Mouse (Mus musculus): ENCODE results near the gene Shisal2b.
"Not testable (repeated sequence)": the region's sequence is repeated elsewhere in the genome, so short reads cannot be mapped to it uniquely, and the experiment has no call there.

The Shisal2b gene

DNA sequence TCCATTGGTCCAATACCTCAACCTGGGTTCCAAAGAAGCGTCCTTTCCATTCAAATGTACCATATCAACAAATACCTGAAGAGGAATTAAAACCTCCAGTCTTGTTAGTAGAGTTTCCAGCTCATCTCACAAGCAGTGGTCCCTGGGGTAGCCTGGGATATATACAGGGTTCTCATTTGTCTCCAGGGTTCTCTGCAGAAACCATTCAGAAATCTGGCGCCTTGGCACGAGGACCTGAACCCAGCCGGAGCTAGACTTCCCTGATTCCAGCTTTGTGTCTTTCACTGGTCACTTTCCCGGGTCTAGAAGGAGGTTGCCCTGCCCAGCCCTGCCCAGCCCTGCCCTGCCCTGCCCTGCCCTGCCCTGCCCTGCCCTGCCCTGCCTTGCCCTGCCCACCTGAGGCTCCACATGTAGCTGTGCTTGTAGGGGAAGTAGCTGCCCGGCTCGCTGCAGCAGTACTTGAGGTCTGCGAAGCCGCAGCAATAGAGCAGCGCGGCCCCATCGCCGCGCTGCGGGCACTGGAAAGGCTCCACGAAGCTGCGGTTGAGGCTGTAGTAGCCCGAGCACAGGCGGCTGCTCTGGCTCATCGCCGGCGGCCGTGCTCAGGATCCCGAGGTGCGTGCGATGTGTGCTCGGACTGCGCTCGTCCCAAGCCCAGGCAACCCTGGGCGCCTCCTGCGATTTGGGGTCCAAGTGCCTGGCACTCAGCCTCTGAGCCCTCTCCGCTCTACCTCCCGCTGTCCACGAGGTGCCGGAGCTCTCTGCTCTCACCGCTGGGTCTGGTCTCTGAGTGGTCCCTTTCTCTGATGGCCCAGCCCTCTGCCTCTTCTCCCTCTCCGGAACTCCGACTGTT is at the start of gene Shisal2b:
Shisal2b (minus strand) TSS at position 767 of the 853 bp plus-strand sequence.
- peak; percentile 10 for DNase-seq

DNA sequence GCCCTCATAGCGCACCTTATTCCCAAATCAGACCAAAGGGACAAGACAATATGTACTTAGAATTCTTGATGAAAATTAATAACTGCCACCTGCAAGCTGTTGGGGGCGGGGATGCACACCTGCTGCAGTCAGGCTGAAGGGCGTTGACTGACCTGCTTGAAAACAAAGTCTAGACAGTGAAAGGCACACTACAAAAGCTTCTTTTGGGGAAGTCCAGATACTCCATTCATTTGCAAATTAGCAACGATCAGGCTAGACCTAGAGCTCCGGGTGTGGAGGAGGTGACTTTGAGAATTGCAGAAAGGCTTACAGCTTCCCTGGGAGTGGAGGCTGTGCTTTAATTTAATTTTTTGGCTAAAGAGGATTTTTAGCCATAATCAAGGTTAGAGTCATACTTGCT is 47.9 kb upstream of the Shisal2b start:
- not testable (repeated sequence) for DNase-seq

DNA sequence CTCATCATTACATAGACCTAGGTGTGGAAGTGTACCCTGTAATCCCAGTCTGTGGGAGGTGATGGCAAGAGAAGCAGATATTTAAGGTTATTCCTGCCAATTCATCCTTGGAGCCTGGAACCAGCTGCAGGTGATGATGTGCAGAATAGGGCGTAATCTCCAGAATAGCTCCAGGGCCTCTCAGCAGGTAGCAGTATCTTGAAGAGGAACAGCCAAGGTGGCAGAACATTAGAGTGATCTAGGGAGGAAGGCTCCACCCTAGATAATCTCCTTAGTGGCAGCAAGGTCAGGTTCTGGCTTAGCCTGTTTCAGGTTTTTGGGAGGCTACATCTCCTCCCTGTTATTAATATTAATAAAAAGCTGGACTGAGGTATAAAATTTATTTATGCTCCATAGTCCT is 47.3 kb upstream of the Shisal2b start:
- DNase-seq, result not testable (repeated sequence)

DNA sequence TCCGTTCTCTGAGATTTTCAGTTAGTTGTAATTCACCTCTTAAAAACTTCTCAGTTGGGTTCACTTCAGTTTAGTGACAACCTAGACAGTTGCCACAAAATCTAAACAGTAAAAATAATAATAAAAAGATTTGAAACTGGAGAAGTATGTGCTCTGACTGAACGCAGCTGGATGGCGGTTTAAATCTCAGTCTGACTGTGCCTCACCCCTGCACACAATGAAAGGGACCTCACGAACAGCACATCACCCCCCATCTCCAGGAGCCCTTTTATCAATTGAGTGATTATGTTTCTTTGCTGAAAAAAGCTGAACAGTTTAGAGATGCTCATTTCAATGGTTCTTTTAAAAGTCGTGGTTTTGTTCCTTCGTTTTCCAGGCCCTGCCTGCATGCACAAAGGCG is 45.0 kb upstream of the Shisal2b start:
- DNase-seq, result peak; percentile 21

DNA sequence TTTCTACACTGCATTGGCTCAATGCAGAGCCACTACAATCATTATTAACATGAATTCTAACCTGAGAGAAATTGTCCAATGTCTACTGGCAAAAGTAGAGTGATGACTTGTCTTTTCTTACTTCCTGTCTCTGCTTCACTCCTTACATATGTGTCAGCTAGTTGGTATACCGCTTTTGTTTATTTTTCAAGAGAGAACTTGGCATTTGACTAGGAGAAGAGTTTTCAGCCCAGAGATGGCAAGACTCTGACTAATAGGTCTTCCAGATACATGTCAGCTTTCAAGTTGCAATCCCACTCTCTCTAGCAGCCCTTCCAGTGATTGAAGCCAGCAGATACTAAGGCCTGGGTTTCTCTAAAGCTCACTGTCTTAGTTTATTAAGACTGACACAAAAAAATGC is 31.1 kb upstream of the Shisal2b start:
- no peak for DNase-seq

DNA sequence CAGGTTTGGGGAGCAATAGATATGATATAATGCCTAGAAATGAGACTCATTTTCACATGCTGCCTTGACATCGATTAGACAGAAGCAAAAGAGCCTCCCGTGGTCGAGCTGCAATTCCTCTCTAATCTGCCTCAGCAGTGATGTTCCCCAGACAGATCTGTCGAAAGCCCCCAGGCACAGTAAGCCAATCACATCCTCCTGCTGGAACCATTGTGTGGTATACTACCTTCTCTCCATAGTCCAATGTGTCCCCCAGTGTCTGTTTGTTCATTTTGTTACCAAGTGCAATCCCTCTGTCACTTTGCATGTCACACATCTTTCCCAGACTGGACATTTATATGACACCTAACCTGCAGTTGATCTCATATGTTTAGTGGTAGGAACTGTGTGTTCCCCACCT is 28.6 kb upstream of the Shisal2b start:
- no peak for DNase-seq

DNA sequence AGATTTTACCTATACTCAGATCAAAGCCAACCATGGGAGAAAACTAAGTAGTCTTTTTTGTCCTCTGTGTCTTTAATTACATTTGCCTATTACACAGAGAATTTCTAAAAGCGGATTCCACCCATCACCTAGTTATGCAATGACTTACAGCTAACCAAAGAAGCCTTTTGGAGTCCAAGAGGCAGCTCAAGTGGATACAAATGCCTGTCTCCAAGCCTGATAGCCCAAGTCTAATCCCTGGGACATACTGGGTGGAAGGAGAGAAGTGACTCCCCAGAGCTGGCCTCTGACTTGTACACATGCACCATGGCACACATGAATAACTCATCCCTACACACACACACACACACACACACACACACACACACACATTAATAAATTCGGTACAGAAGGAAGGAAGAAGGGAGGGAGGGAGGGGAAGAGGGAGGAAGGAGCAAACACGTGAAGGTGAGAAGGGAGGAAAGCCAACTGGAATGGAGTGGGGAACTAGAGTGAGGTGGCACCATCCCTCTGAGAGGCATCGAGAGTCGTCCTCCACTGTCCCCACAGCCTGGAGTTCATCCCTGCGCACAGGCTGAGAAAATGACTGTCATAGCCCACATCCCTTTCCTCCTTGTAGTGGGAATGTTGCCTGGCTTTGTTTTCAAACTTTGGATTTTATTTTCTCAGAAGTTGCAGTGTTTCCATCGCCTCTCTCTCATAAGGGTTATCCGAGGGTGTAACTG is 22.8 kb upstream of the Shisal2b start:
- DNase-seq, result no peak

DNA sequence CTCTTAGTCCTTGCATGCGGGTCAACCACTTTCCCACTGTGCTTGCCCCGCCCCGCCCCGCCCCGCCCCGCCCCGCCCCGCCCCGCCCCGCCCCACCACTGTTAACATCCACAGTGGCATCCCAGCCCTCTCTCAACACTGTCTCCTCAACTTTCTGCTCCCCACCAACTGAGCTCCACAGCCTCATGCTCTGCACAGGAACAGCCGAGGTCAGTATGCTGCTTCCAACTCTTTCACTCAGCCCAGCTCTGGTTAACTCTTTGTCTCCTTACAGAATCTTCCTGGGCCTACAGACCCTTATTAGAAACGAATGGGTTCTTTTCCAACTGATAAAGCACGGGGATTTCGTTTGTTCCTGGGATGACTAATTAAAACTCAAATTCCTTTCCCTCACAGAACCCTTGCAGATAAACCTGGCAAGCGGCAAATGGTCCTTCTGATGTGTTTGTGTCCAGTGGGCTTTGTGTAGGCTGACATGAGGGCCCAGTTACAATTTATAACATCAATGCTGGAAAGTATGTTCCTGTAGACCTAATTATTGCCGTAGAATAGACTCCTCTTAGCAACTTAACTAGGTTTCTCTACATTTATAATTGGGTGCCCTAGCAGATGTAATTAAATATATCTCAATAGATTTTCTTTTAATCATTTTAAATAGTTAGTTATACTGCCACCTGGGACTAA is 20.0 kb upstream of the Shisal2b start:
- DNase-seq, result no peak

DNA sequence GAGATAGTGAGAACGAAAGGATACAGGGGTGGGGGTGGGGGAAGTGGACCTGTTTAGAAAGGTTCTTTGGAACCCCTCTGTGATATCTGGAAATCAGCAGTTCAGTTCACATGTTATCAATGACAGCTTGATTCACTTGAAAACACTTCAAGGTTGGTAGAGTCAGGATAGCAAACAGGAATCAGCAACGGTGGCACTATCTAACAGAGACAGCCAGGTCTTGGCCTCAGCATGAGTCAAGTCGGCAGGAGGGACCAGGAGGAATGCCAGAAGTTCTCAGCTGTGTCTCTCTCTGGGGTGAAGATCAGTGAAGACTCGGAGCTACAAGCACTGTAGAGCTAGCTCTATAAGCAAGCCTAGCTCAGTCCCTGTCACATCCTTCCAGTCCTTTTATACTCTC is 14.8 kb upstream of the Shisal2b start:
- DNase-seq, result no peak

DNA sequence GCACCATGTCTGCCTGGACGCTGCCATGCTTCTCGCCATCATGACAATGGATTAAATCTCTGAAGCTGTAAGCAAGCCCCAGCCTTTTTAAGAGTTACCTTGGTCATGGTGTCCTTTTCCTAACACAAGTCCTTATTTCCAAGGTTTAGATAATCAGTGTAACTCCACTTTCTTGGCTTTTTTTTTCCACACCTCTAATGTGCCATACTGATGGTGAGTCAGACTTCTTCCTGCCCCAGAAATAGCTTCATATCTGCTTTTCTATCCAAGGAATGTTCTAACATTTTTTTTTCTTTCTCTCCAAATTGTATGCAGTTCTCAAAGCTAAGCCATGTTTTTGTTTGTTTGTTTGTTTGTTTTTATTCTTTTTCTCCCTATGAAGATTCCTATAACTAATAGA is 6.2 kb upstream of the Shisal2b start:
- no peak for DNase-seq

DNA sequence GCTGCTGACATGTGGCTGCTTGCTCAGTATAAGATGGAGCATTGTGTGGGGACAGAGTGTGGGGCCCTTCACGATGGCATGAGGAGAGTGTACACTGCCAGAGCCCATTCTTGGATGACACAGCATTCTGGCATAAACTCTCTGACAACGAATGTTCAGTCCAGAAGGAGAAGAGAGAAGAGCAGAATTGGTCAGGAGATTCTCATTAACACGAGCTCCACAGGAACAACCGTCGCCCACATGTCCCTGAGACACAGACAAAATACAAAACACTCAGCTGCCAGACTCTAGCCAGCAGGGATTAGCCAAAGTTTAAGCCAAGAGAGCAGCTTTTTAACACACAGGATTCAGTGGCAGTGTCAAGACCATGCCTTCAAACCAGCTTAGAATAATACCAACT is 3.0 kb upstream of the Shisal2b start:
- no peak for DNase-seq

DNA sequence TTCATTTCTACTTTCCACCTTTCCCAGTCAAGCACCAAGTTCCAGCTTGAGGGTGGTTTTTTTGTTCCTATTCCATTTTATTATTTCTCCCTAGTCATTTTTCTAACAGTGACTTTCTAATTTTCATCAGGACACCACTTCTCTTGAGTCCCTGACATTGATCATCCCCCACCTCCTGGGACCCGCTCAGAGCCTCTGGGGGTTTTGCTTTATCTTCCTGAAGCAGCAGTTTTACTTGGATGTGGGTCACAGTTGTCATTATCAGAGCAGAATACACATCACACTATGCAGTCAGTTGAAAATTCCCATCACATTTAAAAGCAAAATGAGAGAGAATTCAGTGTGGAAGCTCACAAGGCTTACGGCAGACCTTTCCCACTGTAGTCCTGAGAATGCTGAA is 10.0 kb downstream of the Shisal2b start:
- DNase-seq, result no peak

DNA sequence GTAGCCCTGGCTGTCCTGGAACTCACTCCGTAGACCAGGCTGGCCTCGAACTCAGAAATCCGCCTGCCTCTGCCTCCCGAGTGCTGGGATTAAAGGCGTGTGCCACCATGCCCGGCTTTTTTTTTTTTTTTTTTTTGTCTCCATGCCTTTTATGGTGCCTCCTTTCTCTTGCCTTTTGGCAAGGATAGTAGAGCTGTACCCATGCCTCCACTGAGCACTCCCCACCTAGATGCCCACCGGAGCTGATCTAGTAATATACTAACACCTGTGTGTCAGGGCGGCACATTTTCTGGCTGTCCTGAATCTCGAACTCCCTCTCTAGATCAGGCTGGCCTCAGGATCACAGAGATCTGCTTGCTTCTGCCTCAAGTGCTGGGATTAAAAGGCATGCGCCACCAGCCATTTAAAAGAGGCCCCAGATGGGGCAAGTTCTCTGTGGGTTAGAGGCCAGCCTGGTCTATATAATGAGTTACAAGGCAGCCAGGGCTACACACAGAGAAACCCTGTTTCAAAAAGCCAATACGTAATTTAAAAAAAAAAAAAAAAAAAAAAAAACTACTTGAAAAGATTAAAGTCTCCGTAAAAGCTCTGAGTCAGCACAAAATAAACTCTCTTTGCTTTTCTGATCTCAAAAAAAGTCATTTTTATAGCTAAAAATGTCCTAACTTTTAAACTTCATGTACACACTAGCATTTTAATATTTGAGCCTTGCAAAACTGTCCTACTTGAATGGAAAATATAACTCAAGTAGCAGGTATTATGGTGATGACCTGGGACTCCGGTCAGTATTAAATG is 20.2 kb downstream of the Shisal2b start:
- DNase-seq, result no peak

DNA sequence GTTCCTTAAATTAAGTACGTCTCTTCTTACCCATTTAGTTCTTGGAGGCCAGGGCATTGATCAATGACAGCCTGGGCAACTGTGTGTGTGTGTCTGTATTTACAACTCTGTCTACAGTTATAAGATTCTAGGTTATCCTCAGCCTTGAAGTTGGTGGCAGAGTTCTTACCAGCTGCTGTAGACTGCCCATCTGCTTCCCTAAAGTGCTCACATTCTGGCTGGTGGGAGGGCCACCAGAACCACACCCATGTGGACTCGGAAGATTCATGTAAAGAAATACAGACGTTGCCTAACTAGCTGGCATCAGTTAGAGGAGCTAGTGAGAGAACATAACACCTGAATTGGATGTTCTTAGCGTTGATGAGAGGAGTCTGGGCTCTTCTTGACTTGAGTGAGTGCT is 21.8 kb downstream of the Shisal2b start:
- no peak for DNase-seq

DNA sequence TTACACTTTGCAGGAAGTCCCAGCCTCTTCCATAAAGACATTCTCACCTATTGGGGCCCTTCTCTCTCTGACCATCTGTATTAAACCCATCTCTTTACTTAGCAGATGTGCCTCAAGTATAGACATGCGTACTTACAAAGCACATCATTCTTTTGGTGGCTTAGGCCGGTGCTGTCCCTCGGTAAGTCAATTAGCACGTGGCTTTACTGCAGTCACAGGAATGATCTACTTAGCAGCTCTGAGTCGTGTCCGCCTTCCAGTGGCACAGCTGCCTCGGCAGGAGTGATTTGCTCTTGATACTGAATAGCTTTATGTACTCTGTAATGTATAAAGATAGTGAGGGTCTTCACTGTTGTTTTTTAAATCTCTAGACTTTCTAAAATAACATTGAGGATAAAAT is 26.1 kb downstream of the Shisal2b start:
- no peak for DNase-seq

DNA sequence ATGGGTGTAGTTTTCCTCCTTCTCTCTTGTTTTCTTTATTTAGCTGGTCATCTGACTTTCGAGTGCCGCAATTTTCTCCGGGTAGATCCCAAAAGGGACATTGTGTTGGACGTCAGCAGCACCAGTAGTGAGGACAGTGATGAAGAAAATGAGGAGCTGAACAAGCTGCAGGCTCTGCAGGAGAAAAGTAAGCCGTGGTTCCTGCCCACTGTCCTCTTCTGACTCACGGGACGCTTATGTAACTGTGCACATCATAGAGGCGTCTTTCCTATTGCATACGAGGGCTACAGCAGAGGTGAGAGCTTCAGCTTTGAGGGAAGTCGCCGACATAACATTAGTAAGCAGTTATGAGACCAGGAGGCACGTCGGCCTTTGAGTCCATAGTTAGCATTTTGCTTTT is 30.9 kb downstream of the Shisal2b start:
- no peak for DNase-seq

DNA sequence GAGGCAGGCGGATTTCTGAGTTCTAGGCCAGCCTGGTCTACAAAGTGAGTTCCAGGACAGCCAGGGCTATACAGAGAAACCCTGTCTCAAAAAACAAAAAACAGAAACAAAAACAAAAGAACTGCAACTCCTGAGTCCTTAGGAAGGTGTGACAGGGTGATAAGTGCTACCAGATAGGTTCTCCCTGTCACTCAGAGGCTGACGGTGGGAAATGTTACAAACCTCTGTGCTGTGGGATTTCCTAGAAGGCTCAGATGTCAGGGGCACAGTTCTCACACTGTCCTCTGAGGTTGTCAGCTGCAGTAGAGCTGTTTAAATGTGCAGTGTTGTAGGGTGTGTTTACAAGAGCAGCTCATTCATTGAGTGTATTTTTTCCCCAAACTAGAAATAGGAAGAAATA is 38.2 kb downstream of the Shisal2b start:
- no peak for DNase-seq

DNA sequence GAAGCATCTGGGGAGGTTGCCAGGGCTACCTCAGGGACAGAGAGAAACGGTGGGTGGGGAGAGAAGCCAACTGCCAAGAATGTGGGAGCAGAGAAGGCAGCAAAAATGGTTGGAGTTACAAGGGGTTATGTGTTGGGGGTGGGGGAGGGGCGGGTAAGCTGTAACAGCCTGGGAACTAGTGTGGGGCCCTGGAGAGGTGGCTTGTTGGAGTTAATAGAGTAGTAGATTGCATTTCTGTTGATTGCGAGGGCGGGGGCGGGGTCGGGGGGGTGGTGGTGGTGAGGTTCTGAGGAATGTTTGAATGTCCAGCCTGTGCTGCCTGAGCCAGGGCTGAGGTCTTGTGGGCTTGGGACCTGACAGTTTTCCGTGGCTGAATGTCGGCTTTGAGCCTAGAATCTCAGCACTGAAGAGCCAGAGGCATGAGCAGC is 41.3 kb downstream of the Shisal2b start:
- no peak for DNase-seq

DNA sequence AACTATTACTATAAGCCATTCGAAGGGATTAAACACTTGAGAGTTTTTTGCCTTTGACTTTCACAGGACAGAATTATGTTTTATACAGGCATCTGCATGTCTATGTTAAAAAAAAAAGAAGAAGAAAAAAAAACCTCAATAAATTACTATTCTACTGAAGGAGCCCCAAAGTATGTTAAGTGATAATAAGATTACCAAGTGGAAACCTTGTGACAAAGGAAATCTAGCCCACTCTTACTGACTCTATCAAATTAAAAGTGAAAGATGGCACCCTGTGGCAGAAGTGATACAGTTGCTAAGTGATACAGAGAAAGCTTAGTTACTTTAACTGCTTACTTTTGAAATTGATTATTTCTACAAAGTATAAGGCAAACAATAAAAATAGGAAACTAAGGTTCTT is 41.8 kb downstream of the Shisal2b start:
- DNase-seq, result no peak

DNA sequence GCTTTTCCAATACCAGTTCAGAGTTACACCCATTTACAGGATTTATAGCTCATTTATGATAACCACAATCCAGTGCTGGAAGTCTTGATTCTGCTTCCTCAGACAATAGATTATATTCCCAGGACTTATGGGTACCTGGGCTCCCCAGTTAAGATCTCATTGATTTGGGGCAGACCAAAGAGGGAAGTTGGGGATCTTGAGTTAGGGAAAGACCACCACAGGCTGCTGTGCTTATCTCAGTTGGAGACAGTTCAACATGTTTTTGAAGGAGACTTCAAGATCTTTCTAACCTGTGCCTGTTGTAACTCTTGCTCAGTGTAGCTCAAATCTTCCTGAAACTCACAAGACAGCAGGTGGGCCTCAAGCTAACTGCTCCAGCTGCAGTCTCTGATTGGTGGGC is 42.5 kb downstream of the Shisal2b start:
- DNase-seq, result no peak

DNA sequence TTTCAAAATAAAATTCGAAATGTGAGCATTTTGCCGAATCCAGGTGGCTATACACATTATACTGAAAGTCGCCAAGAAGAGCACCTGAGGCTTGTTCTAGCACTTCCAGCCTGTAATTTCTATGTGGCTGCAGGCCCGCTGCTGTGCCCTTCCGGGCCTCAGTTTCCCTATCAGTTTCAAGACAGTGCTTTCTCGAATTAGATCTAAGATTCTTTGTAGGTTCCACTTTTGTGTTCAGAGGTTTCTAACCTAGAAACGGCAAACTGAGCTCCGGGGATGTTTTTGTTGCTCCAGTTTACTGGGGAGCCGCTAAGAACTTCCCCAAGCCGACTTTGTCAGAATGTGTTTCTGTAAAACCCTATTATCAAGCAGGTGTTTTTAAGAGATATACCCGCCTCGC is 46.0 kb downstream of the Shisal2b start:
- no peak for DNase-seq

DNA sequence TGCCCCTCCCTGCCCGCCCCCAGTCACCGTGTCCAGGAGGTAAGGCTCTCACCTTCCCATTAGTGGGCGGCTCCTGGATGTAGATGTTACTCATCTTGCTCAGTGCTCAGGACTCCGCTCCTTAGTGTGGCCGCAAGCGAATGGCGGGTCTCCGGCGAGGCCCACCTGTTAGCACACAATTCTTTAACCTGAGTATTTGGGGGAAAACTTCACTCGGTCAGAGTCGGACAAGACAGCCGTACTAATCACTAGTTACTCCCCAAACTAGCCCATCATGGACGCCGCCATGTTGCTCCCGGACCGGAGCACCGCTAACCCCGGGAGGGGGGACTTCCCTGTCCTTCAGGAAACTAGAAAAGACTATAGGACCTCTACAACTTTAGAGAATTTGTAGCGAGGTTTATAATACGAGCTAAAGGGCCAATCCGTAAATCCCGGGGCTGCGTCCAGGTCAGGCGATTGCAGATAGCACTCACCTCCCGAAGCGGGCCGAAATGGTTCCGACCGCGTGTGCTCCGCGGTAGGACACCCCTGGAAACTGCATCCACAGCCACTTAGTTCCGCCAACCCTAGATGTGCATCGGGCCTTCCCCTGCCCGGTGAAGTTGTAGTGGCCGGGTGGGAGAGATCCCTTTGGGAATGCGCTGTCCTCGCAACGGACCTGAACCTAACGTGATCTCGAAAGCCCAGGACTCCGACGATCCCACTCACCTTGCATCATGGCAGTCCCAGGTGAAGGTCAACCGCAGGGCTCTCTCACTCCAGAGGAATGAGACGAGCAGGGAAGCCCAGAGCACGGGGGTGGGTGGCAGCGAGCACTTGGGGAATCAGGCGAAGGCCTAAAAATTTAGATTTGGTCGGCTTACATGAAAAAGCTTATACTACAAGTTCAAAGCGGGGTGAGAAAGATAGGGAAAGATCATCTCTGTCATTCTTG is 46.8 kb downstream of the Shisal2b start, which contains the start of gene Cwc27:
Cwc27 (minus strand) TSS at position 508 of the 937 bp plus-strand sequence.
- DNase-seq, result peak; percentile 86
